Mouse (Mus musculus) CH12.LX (cell line): Measurements from ENCODE around the gene Rcan2. TPM values are rescaled to one million over a fixed set of nuclear protein-coding genes. Genes with fewer than 3 reads are reported as not detected.

ENCODE experiments used
- DNase-seq: peaks from one replicate; pipeline ENCODE4 v3.0.0-alpha.2; 2013; ENCODE audit errors: extremely low read depth
- H3K27ac ChIP-seq: 2 replicates; pipeline ENCODE4 v1.5.1; 2012; ENCODE audit warnings: low read depth, mild to moderate bottlenecking, control low read depth, moderate library complexity; ENCODE audit not compliant: insufficient read depth
- H3K27me3 ChIP-seq: replicated peaks from 2 replicates; pipeline ENCODE3; 2012; ENCODE audit warnings: inconsistent platforms
- H3K36me3 ChIP-seq, 2 experiments: replicated peaks in 1 of 2; 2 replicates each; pipeline versions ENCODE3 to v1.6.1; 2012; ENCODE audit warnings: inconsistent platforms in 1 of 2, low read length in 1 of 2, mild to moderate bottlenecking in 1 of 2, mixed read lengths in 1 of 2, moderate library complexity in 1 of 2; ENCODE audit not compliant: control insufficient read depth in 1 of 2, insufficient read depth in 1 of 2
- H3K4me1 ChIP-seq, 2 experiments: 2 replicates each; pipeline ENCODE4 v1.6.1; 2012; ENCODE audit warnings: inconsistent platforms in 1 of 2, moderate library complexity in 1 of 2; ENCODE audit not compliant: insufficient read depth in 2 of 2, control insufficient read depth in 1 of 2
- H3K4me2 ChIP-seq: 2 replicates; pipeline ENCODE4 v1.6.1; 2012; ENCODE audit warnings: low read depth, mild to moderate bottlenecking, control low read depth; ENCODE audit not compliant: poor library complexity, insufficient read depth, severe bottlenecking
- H3K4me3 ChIP-seq, 3 experiments: fragments of 150-350 bp in 1 of 3; sonication (generic) in 1 of 3; replicated peaks in 1 of 3; 2 replicates each; pipeline versions ENCODE3 to v1.5.1; 2011 to 2012; ENCODE audit warnings: low read depth in 2 of 3, low read length in 2 of 3, mild to moderate bottlenecking in 2 of 3, moderate library complexity in 2 of 3, control low read depth in 1 of 3, improper control_type of control experiment in 1 of 3, inconsistent platforms in 1 of 3, mixed read lengths in 1 of 3; ENCODE audit not compliant: poor library complexity in 1 of 3
- H3K79me2 ChIP-seq: replicated peaks from 2 replicates; pipeline ENCODE4 v1.6.1; 2012; ENCODE audit warnings: mild to moderate bottlenecking, moderate library complexity; ENCODE audit not compliant: control insufficient read depth, poor library complexity, insufficient read depth, severe bottlenecking; ENCODE audit errors: extremely low read depth
- H3K9ac ChIP-seq: 2 replicates; pipeline ENCODE4 v1.6.1; 2012; ENCODE audit warnings: low read depth, mild to moderate bottlenecking, control low read depth, moderate library complexity; ENCODE audit not compliant: insufficient read depth
- H3K9me3 ChIP-seq: replicated peaks from 2 replicates; pipeline ENCODE3; 2012; ENCODE audit warnings: low read length, inconsistent platforms, mixed read lengths
- BHLHE40 ChIP-seq: IDR thresholded peaks from 2 replicates; pipeline ENCODE4 v1.6.1; 2011; ENCODE audit warnings: mild to moderate bottlenecking, low read depth, low read length, improper control_type of control experiment
- CHD2 ChIP-seq: IDR thresholded peaks from 2 replicates; pipeline ENCODE4 v1.6.1; 2011; ENCODE audit warnings: low read length, improper control_type of control experiment
- CTCF ChIP-seq, 2 experiments: IDR thresholded peaks in 1 of 2; conservative IDR thresholded peaks in 1 of 2; 2 replicates each; pipeline ENCODE4 v1.5.1; 2011 to 2012; ENCODE audit warnings: low read depth in 2 of 2, low read length in 2 of 2, improper control_type of control experiment in 1 of 2, inconsistent platforms in 1 of 2, mild to moderate bottlenecking in 1 of 2, moderate library complexity in 1 of 2
- ELF1 ChIP-seq: IDR thresholded peaks from 2 replicates; pipeline ENCODE4 v1.6.1; 2014; ENCODE audit warnings: low read depth, mild to moderate bottlenecking, inconsistent platforms, low read length, improper control_type of control experiment
- ETS1 ChIP-seq: conservative IDR thresholded peaks from 2 replicates; pipeline ENCODE4 v1.6.1; 2012; ENCODE audit warnings: low read depth, mild to moderate bottlenecking, inconsistent platforms, low read length, improper control_type of control experiment, moderate library complexity
- HCFC1 ChIP-seq: IDR thresholded peaks from 2 replicates; pipeline ENCODE4 v1.6.1; 2012; ENCODE audit warnings: low read depth, mild to moderate bottlenecking, inconsistent platforms, low read length, improper control_type of control experiment
- IRF4 ChIP-seq: IDR thresholded peaks from 2 replicates; pipeline ENCODE4 v1.6.1; 2014; ENCODE audit warnings: low read depth, mild to moderate bottlenecking, inconsistent platforms, low read length, improper control_type of control experiment
- JUN ChIP-seq: IDR thresholded peaks from 2 replicates; pipeline ENCODE4 v1.6.1; 2011; ENCODE audit warnings: low read depth, mild to moderate bottlenecking, low read length, improper control_type of control experiment, moderate library complexity; ENCODE audit not compliant: insufficient read depth
- JUND ChIP-seq: conservative IDR thresholded peaks from 2 replicates; pipeline ENCODE4 v1.6.1; 2011; ENCODE audit warnings: low read depth, low read length, improper control_type of control experiment
- KAT2A ChIP-seq: IDR thresholded peaks from 2 replicates; pipeline ENCODE4 v1.6.1; 2012; ENCODE audit warnings: low read length, improper control_type of control experiment, inconsistent platforms; ENCODE audit not compliant: insufficient replicate concordance
- MAX ChIP-seq: IDR thresholded peaks from 2 replicates; pipeline ENCODE4 v1.6.1; 2011; ENCODE audit warnings: low read length, improper control_type of control experiment
- MYC ChIP-seq: IDR thresholded peaks from 2 replicates; pipeline ENCODE4 v1.6.1; 2011; ENCODE audit warnings: low read depth, mild to moderate bottlenecking, improper control_type of control experiment, low read length
- NELFE ChIP-seq: IDR thresholded peaks from 2 replicates; pipeline ENCODE4 v1.6.1; 2011; ENCODE audit warnings: low read depth, low read length, improper control_type of control experiment
- PAX5 ChIP-seq: IDR thresholded peaks from 2 replicates; pipeline ENCODE4 v1.6.1; 2012; ENCODE audit warnings: low read length, inconsistent platforms, mixed read lengths
- RCOR1 ChIP-seq: conservative IDR thresholded peaks from 2 replicates; pipeline ENCODE4 v1.6.1; 2012; ENCODE audit warnings: low read depth, mild to moderate bottlenecking, inconsistent platforms, low read length, improper control_type of control experiment
- SIN3A ChIP-seq: IDR thresholded peaks from 2 replicates; pipeline ENCODE4 v1.6.1; 2012; ENCODE audit warnings: low read length, improper control_type of control experiment, inconsistent platforms
- SMC3 ChIP-seq: IDR thresholded peaks from 2 replicates; pipeline ENCODE4 v1.6.1; 2011; ENCODE audit warnings: low read depth, low read length, improper control_type of control experiment
- TCF12 ChIP-seq: IDR thresholded peaks from 2 replicates; pipeline ENCODE4 v1.6.1; 2014; ENCODE audit warnings: low read depth, mild to moderate bottlenecking, inconsistent platforms, low read length, improper control_type of control experiment
- UBTF ChIP-seq: IDR thresholded peaks from 2 replicates; pipeline ENCODE4 v1.6.1; 2012; ENCODE audit warnings: low read depth, mild to moderate bottlenecking, inconsistent platforms, low read length, improper control_type of control experiment, moderate library complexity
- USF1 ChIP-seq: IDR thresholded peaks from 2 replicates; pipeline ENCODE4 v1.6.1; 2014; ENCODE audit warnings: low read depth, mild to moderate bottlenecking, inconsistent platforms, low read length, improper control_type of control experiment
- USF2 ChIP-seq: conservative IDR thresholded peaks from 2 replicates; pipeline ENCODE4 v1.6.1; 2011; ENCODE audit warnings: low read depth, low read length, improper control_type of control experiment
- ZKSCAN1 ChIP-seq: IDR thresholded peaks from 2 replicates; pipeline ENCODE4 v1.6.1; 2012; ENCODE audit warnings: low read depth, inconsistent platforms, low read length, improper control_type of control experiment, borderline replicate concordance
- ZMIZ1 ChIP-seq: IDR thresholded peaks from 2 replicates; pipeline ENCODE4 v1.6.1; 2012; ENCODE audit warnings: low read depth, mild to moderate bottlenecking, inconsistent platforms, low read length, improper control_type of control experiment
- ZNF384 ChIP-seq: IDR thresholded peaks from 2 replicates; pipeline ENCODE4 v1.6.1; 2012; ENCODE audit warnings: low read depth, low read length, improper control_type of control experiment, inconsistent platforms
- dilution Hi-C: fragments of 300-500 bp; cut with MboI; formaldehyde crosslinking; loops from 2 replicates; pipeline ENCODE4 v1.14.3; 2020; ENCODE audit warnings: low sequenced_read_pairs; ENCODE audit not compliant: extremely low pct_unique_long_range_greater_than_20kb, extremely low pct_ligation_motif_present
- in situ Hi-C: fragments of 300-500 bp; cut with MboI; formaldehyde crosslinking; loops from 3 replicates; pipeline ENCODE4 v1.14.3; 2019; ENCODE audit warnings: low sequenced_read_pairs, low pct_ligation_motif_present, low pct_unique_long_range_greater_than_20kb, mixed read lengths
- polyA plus RNA-seq: library from polyadenylated mRNA; unstranded; fragments of >175 nt; gene quantifications from 2 replicates; pipeline ENCODE4 v1.2.1, GENCODE M21; 2012; ENCODE audit warnings: low read depth; ENCODE audit not compliant: insufficient read length
- total RNA-seq, 2 experiments: library from RNA; depleted of rRNA; stranded (reverse); fragments of 300-350 nt in 1 of 2; fragments of >200 nt in 1 of 2; gene quantifications; 2 replicates each; pipeline ENCODE4 v1.2.3; 2012 to 2014

The Rcan2 gene
- total RNA-seq (2012; rRNA removed): not detected in 2 replicates
- 0.32 and 0.50 TPM in 2 replicates for total RNA-seq (2014; rRNA removed)
- polyA plus RNA-seq: 1.1 and 1.5 TPM in 2 replicates

- H3K9ac ChIP-seq: no peak within 1 kb of the TSS
- no peak for DNase-seq
- no peak within 1 kb of the TSS for H3K4me3 ChIP-seq
- H3K27ac ChIP-seq: no peak within 1 kb of the TSS
- TF ChIP-seq BHLHE40: no peak
- 0 out of 4 replicates have a peak, but pooled peaks of 1 of the 2 experiments have one; percentile 21 for TF ChIP-seq CTCF (conservative IDR thresholded peaks at IDR 0.05 in 1 of 2, IDR thresholded peaks at IDR 0.05 in 1 of 2; ENCODE audit: low read depth in 2 of 2, low read length in 2 of 2)
- no peak for TF ChIP-seq PAX5
- TF ChIP-seq UBTF: no peak
- H3K79me2 ChIP-seq: no peaks in the 10 kb centered on the region
- H3K27me3 ChIP-seq: no peaks in the 10 kb centered on the region
- no peak within 1 kb of the TSS for H3K4me2 ChIP-seq
- dilution Hi-C loops (no loop called here), in situ Hi-C loops (no loop called here)
- H3K36me3 ChIP-seq: no peaks in the 10 kb centered on the region
- H3K9me3 ChIP-seq: peaks cover 26% of the 10 kb centered on the region
- H3K4me1 ChIP-seq: no peaks in the 10 kb centered on the region
These were observed at the start of gene Rcan2 for GRCm38 (mm10) chr17:43801077-43801476. Rcan2 (plus strand) TSS chr17:43801351.

DNA sequence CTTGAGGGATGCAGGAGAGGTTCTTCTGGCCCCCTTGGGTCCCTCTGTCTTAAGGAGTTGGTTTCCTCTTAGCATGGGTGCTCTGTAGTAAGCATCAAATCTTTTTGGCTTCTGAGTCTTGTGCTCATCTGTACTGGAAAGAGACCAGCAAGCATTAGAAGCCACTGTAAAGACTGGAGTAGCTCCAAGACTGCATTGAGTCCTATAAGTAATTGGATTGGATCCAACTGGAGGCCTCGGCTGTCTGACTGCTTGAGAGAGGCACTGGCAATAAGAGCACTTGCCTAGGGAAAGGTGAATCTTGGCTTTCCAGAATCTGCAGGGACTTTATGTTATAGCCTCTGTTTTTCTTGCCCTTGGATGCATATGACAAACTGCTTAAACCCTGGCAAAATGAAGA is 48.3 kb upstream of the Rcan2 start:
- Histone ChIP-seq H3K4me3 (no peak overlapping the region), H3K36me3 (no peaks in the 10 kb centered on the region), H3K4me1 (no peaks in the 10 kb centered on the region), H3K9ac (no peak overlapping the region), H3K4me2 (no peak overlapping the region), H3K9me3 (peaks cover 28% of the 10 kb centered on the region), H3K27ac (no peak overlapping the region), H3K27me3 (no peaks in the 10 kb centered on the region), H3K79me2 (no peaks in the 10 kb centered on the region)
- TF ChIP-seq HCFC1 (no peak), ELF1 (no peak), RCOR1 (no peak), TCF12 (no peak), JUND (no peak), ZKSCAN1 (no peak), MAX (no peak), NELFE (no peak), SMC3 (no peak), ZMIZ1 (no peak), CTCF (conservative IDR thresholded peaks at IDR 0.05 in 1 of 2, IDR thresholded peaks at IDR 0.05 in 1 of 2; ENCODE audit: low read depth in 2 of 2, low read length in 2 of 2) (no peak), KAT2A (no peak)
- in situ Hi-C loops (no loop called here), dilution Hi-C loops (no loop called here)
- no peak for DNase-seq

GRCm38 (mm10) chr17:43754687-43755086 is 46.5 kb upstream of the Rcan2 start:
- peaks cover 31% of the 10 kb centered on the region for H3K9me3 ChIP-seq
- dilution Hi-C loops: no loop called here

More at GRCm38 (mm10) chr17:43754687-43755086, 46.5 kb upstream of the Rcan2 start:
- Histone ChIP-seq H3K4me2 (no peak overlapping the region), H3K36me3 (no peaks in the 10 kb centered on the region), H3K27ac (no peak overlapping the region), H3K4me1 (no peaks in the 10 kb centered on the region), H3K27me3 (no peaks in the 10 kb centered on the region), H3K4me3 (no peak overlapping the region), H3K9ac (no peak overlapping the region), H3K79me2 (no peaks in the 10 kb centered on the region)
- TF ChIP-seq SIN3A (no peak), CHD2 (no peak), KAT2A (no peak), IRF4 (no peak), ETS1 (no peak), JUN (no peak), RCOR1 (no peak), ZNF384 (no peak), MYC (no peak), USF2 (no peak), MAX (no peak), PAX5 (no peak), USF1 (no peak), ZKSCAN1 (no peak), BHLHE40 (no peak)
- no peak for DNase-seq
- in situ Hi-C loops: no loop called here
